Mouse (Mus musculus): ENCODE measurements around the gene Ccdc12. TPM values are rescaled to one million over a fixed set of nuclear protein-coding genes. Genes with fewer than 3 reads are reported as not detected.

The Ccdc12 gene
- polyA plus RNA-seq, 1 experiment from 2014 or later: 160 TPM

DNA sequence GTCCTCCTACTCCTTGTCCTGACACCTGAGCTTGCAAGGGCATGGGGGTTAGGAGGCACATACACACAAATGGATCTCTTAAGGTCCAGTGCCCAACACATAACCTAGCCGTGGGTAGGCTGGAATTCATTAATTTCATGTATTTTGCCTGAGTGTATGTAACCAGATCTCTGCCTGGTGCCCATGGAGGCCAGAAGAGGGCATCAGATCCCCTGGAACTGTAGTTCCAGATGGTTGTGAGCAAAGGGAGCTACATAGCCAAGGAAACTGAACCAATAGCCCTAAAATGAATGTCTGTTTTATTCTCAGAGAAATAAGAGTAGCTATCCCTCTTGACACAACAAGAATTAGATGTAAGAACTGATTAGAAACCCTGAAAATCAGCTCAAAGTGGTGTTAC lies 59.1 kb downstream of the Ccdc12 start:
- no peaks in the 10 kb centered on the region for H3K9me3 ChIP-seq (ENCODE audit: control insufficient read depth, low read length)
- H3K36me3 ChIP-seq (ENCODE audit: control insufficient read depth, insufficient read depth, low read length): peaks cover 23% of the 10 kb centered on the region; the same call in 1 of the 2 replicates
- WGBS: 47% methylated on average over 1 of the region's 1 CpGs
- H3K4me3 ChIP-seq (ENCODE audit: low read length): no peak overlapping the region
- H3K27me3 ChIP-seq (ENCODE audit: control insufficient read depth, insufficient read depth, low read length): no peaks in the 10 kb centered on the region
- H3K27ac ChIP-seq (ENCODE audit: low read depth, low read length): no peak overlapping the region
- H3K9ac ChIP-seq (ENCODE audit: low read depth, low read length): no peak overlapping the region
- H3K4me1 ChIP-seq (ENCODE audit: control insufficient read depth, insufficient read depth, low read length): 0 out of 2 replicates have a peak, but pooled peaks cover 4% of the 10 kb centered on the region
- no peak for ATAC-seq (ENCODE audit: low FRiP score, low TSS enrichment)
- no peak overlapping the region for H3K4me2 ChIP-seq (replicated peaks; ENCODE audit: low read depth, low read length)

DNA sequence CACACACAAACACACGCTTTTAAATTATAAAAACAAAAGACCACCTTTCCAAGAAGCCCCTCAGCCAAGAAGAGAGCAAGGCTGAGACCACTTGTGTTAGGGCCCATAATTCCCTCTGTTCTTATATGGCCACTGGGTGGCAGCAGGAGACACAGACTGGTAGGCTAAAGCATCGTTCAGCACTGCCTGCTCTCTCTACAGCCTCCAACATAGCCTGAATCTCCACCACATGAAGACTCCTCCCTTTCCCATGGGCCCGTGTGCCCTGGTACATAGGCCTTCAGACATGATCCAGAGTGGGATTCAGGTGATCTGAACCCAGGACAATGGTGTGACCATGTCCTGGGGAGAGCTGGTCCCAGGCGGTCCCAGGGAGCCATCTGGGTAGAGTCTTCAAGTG lies 60.5 kb downstream of the Ccdc12 start:
- Histone ChIP-seq H3K27ac (ENCODE audit: low read depth, low read length) (no peak overlapping the region), H3K36me3 (ENCODE audit: control insufficient read depth, insufficient read depth, low read length) (peaks cover 23% of the 10 kb centered on the region; the same call in 1 of the 2 replicates), H3K9ac (ENCODE audit: low read depth, low read length) (no peak overlapping the region), H3K27me3 (ENCODE audit: control insufficient read depth, insufficient read depth, low read length) (no peaks in the 10 kb centered on the region), H3K9me3 (ENCODE audit: control insufficient read depth, low read length) (no peaks in the 10 kb centered on the region), H3K4me3 (ENCODE audit: low read length) (no peak overlapping the region), H3K4me2 (replicated peaks; ENCODE audit: low read depth, low read length) (no peak overlapping the region), H3K4me1 (ENCODE audit: control insufficient read depth, insufficient read depth, low read length) (0 out of 2 replicates have a peak, but pooled peaks cover 4% of the 10 kb centered on the region)
- ATAC-seq (ENCODE audit: low FRiP score, low TSS enrichment): peak; percentile 68
- 34% methylated on average over 4 of the region's 4 CpGs for WGBS

DNA sequence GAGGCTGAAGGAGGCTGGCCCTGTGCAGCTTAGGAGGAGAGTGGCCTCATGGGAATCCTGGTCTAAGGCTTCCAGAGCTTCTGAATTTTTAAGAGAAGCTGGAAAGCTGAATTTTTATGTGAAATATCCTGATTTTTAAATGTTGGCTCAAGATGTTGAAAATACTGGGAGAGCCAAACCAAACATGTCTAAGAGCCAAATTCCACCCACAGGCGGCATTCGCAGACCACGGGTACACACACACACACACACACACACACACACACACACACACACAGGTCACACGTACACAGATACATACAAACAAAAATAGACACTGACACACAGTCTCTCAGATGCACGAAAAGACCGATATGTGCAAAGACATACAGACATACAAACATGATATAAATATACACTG lies 61.8 kb downstream of the Ccdc12 start:
- Histone ChIP-seq H3K4me2 (replicated peaks; ENCODE audit: low read depth, low read length) (no peak overlapping the region), H3K27me3 (ENCODE audit: control insufficient read depth, insufficient read depth, low read length) (no peaks in the 10 kb centered on the region), H3K4me3 (ENCODE audit: low read length) (no peak overlapping the region), H3K9me3 (ENCODE audit: control insufficient read depth, low read length) (no peaks in the 10 kb centered on the region), H3K36me3 (ENCODE audit: control insufficient read depth, insufficient read depth, low read length) (peaks cover 22% of the 10 kb centered on the region; the same call in 1 of the 2 replicates), H3K27ac (ENCODE audit: low read depth, low read length) (no peak overlapping the region), H3K4me1 (ENCODE audit: control insufficient read depth, insufficient read depth, low read length) (0 out of 2 replicates have a peak, but pooled peaks cover 4% of the 10 kb centered on the region), H3K9ac (ENCODE audit: low read depth, low read length) (no peak overlapping the region)
- ATAC-seq (ENCODE audit: low FRiP score, low TSS enrichment): no peak
- WGBS: 87% methylated on average over 6 of the region's 6 CpGs

- H3K4me1 ChIP-seq (ENCODE audit: control insufficient read depth, insufficient read depth, low read length): 0 out of 2 replicates have a peak, but pooled peaks cover 4% of the 10 kb centered on the region
- WGBS: 74% methylated on average over 3 of the region's 3 CpGs
- no peak overlapping the region for H3K4me3 ChIP-seq (ENCODE audit: low read length)
- H3K4me2 ChIP-seq (replicated peaks; ENCODE audit: low read depth, low read length): no peak overlapping the region
- H3K27ac ChIP-seq (ENCODE audit: low read depth, low read length): no peak overlapping the region
- no peak overlapping the region for H3K9ac ChIP-seq (ENCODE audit: low read depth, low read length)
- H3K36me3 ChIP-seq (ENCODE audit: control insufficient read depth, insufficient read depth, low read length): peaks cover 23% of the 10 kb centered on the region
- no peak for ATAC-seq (ENCODE audit: low FRiP score, low TSS enrichment)
- no peaks in the 10 kb centered on the region for H3K9me3 ChIP-seq (ENCODE audit: control insufficient read depth, low read length)
- no peaks in the 10 kb centered on the region for H3K27me3 ChIP-seq (ENCODE audit: control insufficient read depth, insufficient read depth, low read length)
Observed at GRCm38 (mm10) chr9:110718810-110719209, 62.5 kb downstream of the Ccdc12 start.

DNA sequence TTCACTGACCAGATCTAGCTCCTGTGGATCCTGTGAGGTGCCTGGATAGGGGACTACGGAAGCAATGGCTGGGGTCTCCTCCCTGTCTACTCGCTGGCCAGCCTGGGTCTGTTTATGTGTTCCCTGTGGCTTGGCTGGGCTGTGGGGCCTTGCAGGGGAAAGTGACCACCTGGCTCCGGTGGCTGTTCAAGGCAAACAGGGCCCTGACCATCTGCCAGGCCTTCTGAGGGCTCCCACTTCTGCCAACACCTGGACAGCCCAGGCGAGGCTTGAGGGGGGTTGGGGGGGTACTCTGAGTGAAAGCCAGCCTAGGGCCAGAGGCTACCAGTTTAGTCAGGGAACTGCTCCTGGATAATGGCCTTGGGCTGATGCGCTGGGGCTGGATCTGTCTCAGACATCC lies 63.7 kb downstream of the Ccdc12 start:
- Histone ChIP-seq H3K4me3 (ENCODE audit: low read length) (no peak overlapping the region), H3K9me3 (ENCODE audit: control insufficient read depth, low read length) (no peaks in the 10 kb centered on the region), H3K4me2 (replicated peaks; ENCODE audit: low read depth, low read length) (no peak overlapping the region), H3K9ac (ENCODE audit: low read depth, low read length) (no peak overlapping the region), H3K4me1 (ENCODE audit: control insufficient read depth, insufficient read depth, low read length) (0 out of 2 replicates have a peak, but pooled peaks cover 4% of the 10 kb centered on the region), H3K27ac (ENCODE audit: low read depth, low read length) (no peak overlapping the region), H3K36me3 (ENCODE audit: control insufficient read depth, insufficient read depth, low read length) (peaks cover 28% of the 10 kb centered on the region), H3K27me3 (ENCODE audit: control insufficient read depth, insufficient read depth, low read length) (no peaks in the 10 kb centered on the region)
- ATAC-seq (ENCODE audit: low FRiP score, low TSS enrichment): no peak
- WGBS: 52% methylated on average over 5 of the region's 5 CpGs

DNA sequence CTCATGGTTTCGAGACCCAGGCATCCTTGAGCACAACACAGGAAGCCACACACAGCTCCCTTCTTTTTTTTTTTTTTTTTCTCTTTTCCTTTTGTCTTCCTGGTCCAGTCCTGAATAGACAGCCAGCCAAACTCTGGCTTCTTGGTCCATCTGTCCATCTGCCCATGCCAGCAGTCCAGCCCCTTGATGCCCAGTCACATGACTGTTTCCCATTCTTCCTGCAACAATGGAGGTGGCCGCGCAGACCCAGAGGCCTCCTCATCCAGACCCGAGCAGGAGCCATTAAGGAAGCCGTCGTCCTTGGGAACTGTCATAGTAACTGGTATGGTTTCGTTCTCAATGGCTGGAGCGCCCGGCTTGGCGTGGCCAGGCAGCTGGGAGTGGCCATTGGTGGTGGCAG lies 65.8 kb downstream of the Ccdc12 start:
- H3K4me3 ChIP-seq (ENCODE audit: low read length): no peak overlapping the region
- no peak overlapping the region for H3K27ac ChIP-seq (ENCODE audit: low read depth, low read length)
- no peaks in the 10 kb centered on the region for H3K9me3 ChIP-seq (ENCODE audit: control insufficient read depth, low read length)
- 0 out of 2 replicates have a peak, but pooled peaks cover 3% of the 10 kb centered on the region for H3K27me3 ChIP-seq (ENCODE audit: control insufficient read depth, insufficient read depth, low read length)
- WGBS: 94% methylated on average over 10 of the region's 10 CpGs
- H3K9ac ChIP-seq (ENCODE audit: low read depth, low read length): no peak overlapping the region
- H3K36me3 ChIP-seq (ENCODE audit: control insufficient read depth, insufficient read depth, low read length): peaks cover 29% of the 10 kb centered on the region
- ATAC-seq (ENCODE audit: low FRiP score, low TSS enrichment): no peak
- peaks cover 14% of the 10 kb centered on the region; the same call in 1 of the 2 replicates for H3K4me1 ChIP-seq (ENCODE audit: control insufficient read depth, insufficient read depth, low read length)
- H3K4me2 ChIP-seq (replicated peaks; ENCODE audit: low read depth, low read length): no peak overlapping the region

- Histone ChIP-seq H3K36me3 (ENCODE audit: control insufficient read depth, insufficient read depth, low read length) (peaks cover 29% of the 10 kb centered on the region), H3K4me3 (ENCODE audit: low read length) (no peak overlapping the region), H3K4me1 (ENCODE audit: control insufficient read depth, insufficient read depth, low read length) (peaks cover 11% of the 10 kb centered on the region; the same call in 1 of the 2 replicates), H3K27me3 (ENCODE audit: control insufficient read depth, insufficient read depth, low read length) (0 out of 2 replicates have a peak, but pooled peaks cover 3% of the 10 kb centered on the region), H3K9ac (ENCODE audit: low read depth, low read length) (no peak overlapping the region), H3K9me3 (ENCODE audit: control insufficient read depth, low read length) (no peaks in the 10 kb centered on the region), H3K4me2 (replicated peaks; ENCODE audit: low read depth, low read length) (no peak overlapping the region), H3K27ac (ENCODE audit: low read depth, low read length) (no peak overlapping the region)
- WGBS: 9% methylated on average over 9 of the region's 9 CpGs
- ATAC-seq (ENCODE audit: low FRiP score, low TSS enrichment): peak; percentile 51; the same call in 1 of the 2 replicates
Observed at GRCm38 (mm10) chr9:110725721-110726135, 69.4 kb downstream of the Ccdc12 start.

DNA sequence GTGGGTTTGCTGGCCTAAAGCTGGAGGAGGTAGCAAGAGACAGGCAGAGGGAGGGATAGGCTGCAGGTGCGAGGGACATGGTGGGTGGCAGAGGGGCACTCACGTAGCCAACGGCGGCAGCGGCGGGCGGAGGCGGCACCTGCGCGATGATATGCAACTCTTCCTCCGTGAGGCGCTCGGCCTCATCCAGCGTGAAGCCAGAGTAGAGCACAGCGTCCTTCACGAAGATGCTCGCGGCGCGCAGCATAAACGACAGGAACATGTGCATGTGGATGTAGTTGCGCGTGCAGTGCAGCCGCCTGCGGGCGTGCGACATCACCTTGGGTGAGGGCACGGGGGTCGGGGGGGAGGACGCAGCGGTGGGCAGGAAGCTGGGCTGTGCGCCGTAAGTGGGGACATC lies 70.6 kb downstream of the Ccdc12 start:
- peaks cover 25% of the 10 kb centered on the region for H3K36me3 ChIP-seq (ENCODE audit: control insufficient read depth, insufficient read depth, low read length)
- H3K9me3 ChIP-seq (ENCODE audit: control insufficient read depth, low read length): no peaks in the 10 kb centered on the region
- no peak overlapping the region for H3K4me3 ChIP-seq (ENCODE audit: low read length)
- WGBS: 29% methylated on average over 33 of the region's 33 CpGs
- H3K4me1 ChIP-seq (ENCODE audit: control insufficient read depth, insufficient read depth, low read length): peaks cover 15% of the 10 kb centered on the region; the same call in 1 of the 2 replicates
- H3K27me3 ChIP-seq (ENCODE audit: control insufficient read depth, insufficient read depth, low read length): 0 out of 2 replicates have a peak, but pooled peaks cover 3% of the 10 kb centered on the region
- no peak overlapping the region for H3K27ac ChIP-seq (ENCODE audit: low read depth, low read length)
- no peak overlapping the region for H3K9ac ChIP-seq (ENCODE audit: low read depth, low read length)
- H3K4me2 ChIP-seq (replicated peaks; ENCODE audit: low read depth, low read length): peak overlapping the region; percentile 11; the same call in 1 of the 2 replicates
- ATAC-seq (ENCODE audit: low FRiP score, low TSS enrichment): no peak

DNA sequence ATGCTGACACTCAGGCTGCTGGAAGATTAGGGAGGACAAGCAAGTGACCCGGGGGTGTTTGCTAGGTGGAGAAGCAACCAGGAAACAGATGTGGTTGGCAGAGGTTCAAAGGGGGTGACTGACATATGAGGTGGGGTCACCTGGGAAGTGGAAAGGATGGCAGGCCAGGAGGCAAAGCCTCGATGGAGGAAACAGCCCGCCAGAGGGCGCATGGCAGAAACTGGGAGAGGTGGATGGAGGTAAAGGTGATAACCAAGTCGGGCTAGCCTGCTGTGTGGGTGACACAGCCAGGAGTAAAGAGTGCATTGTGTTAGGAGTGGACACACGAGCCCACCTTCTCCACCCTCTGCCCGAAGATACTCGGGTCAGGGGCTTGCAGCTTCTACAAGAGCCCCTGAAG lies 73.5 kb downstream of the Ccdc12 start:
- Histone ChIP-seq H3K4me3 (ENCODE audit: low read length) (no peak overlapping the region), H3K36me3 (ENCODE audit: control insufficient read depth, insufficient read depth, low read length) (peaks cover 6% of the 10 kb centered on the region), H3K27me3 (ENCODE audit: control insufficient read depth, insufficient read depth, low read length) (0 out of 2 replicates have a peak, but pooled peaks cover 3% of the 10 kb centered on the region), H3K4me1 (ENCODE audit: control insufficient read depth, insufficient read depth, low read length) (peaks cover 32% of the 10 kb centered on the region; the same call in 1 of the 2 replicates), H3K27ac (ENCODE audit: low read depth, low read length) (no peak overlapping the region), H3K9ac (ENCODE audit: low read depth, low read length) (no peak overlapping the region), H3K9me3 (ENCODE audit: control insufficient read depth, low read length) (no peaks in the 10 kb centered on the region), H3K4me2 (replicated peaks; ENCODE audit: low read depth, low read length) (no peak overlapping the region)
- WGBS: 17% methylated on average over 8 of the region's 8 CpGs
- no peak for ATAC-seq (ENCODE audit: low FRiP score, low TSS enrichment)
